ENCODE assay signal across 22 mouse cellular contexts in genomic region chr13:49175509-49175908, GRCm38 (mm10). TPM values are rescaled to one million over a fixed set of nuclear protein-coding genes. Genes with fewer than 3 reads are reported as not detected.
DNase-seq lines count a peak whose midpoint lies in the region; ATAC-seq and TF ChIP-seq lines count a peak whose summit lies in the region.
"Had no signal": no experiment of that assay in that cellular context is flagged by ENCODE, and none has a peak within 500 bp of the region (broad histone marks: within the 10 kb centered on the region; RNA-seq: fewer than 3 reads in every experiment).

No protein-coding gene starts in this region.

- H3K4me1 ChIP-seq in limb, embryonic 13.5 days = peaks cover 13% of the 10 kb centered on the region
- H3K4me1 ChIP-seq in limb, embryonic 10.5 days = peaks cover 20% of the 10 kb centered on the region
- peaks cover 3 to 16% of the 10 kb centered on the region in 2 experiments; a peak in 3 of 4 replicates for H3K4me1 ChIP-seq in CH12.LX (ENCODE audit: control insufficient read depth in 1 of 2, insufficient read depth in 2 of 2)
- H3K4me1 ChIP-seq in thymus, adult 2 months (replicated peaks; ENCODE audit: control insufficient read depth, insufficient read depth, low read length) = no peaks in the 10 kb centered on the region

- no peaks in the 10 kb centered on the region for H3K9me3 ChIP-seq in limb, embryonic 13.5 days
- no peaks in the 10 kb centered on the region for H3K9me3 ChIP-seq in limb, embryonic 10.5 days (replicated peaks)
- H3K9me3 ChIP-seq in CH12.LX (replicated peaks; ENCODE audit: low read length) = no peaks in the 10 kb centered on the region
- H3K9me3 ChIP-seq: forebrain, embryonic 13.5 days; forebrain, embryonic 15.5 days; G1E had no signal

- no peak overlapping the region for H3K4me3 ChIP-seq in limb, embryonic 13.5 days
- H3K4me3 ChIP-seq in limb, embryonic 10.5 days = no peak overlapping the region
- H3K4me3 ChIP-seq in CH12.LX (replicated peaks in 1 of 3; ENCODE audit: low read depth in 2 of 3, low read length in 2 of 3, poor library complexity in 1 of 3) = no peak overlapping the region
- H3K4me3 ChIP-seq in myocyte = no peak overlapping the region
- no peak overlapping the region for H3K4me3 ChIP-seq in thymus, adult 2 months (ENCODE audit: control insufficient read depth, insufficient read depth, low read length)
- H3K4me3 ChIP-seq: forebrain, embryonic 13.5 days; forebrain, embryonic 15.5 days had no signal

- no peaks in the 10 kb centered on the region for H3K79me2 ChIP-seq in CH12.LX (replicated peaks; ENCODE audit: control insufficient read depth, extremely low read depth, insufficient read depth, poor library complexity, severe bottlenecking)
- no peaks in the 10 kb centered on the region for H3K79me2 ChIP-seq in myocyte (ENCODE audit: control insufficient read depth, insufficient read depth)

- H3K4me2 ChIP-seq in limb, embryonic 13.5 days (replicated peaks) = no peak overlapping the region
- H3K4me2 ChIP-seq in CH12.LX (ENCODE audit: insufficient read depth, low read depth, poor library complexity, severe bottlenecking) (no peak overlapping the region), myocyte (ENCODE audit: low read depth) (no peak overlapping the region)
- H3K4me2 ChIP-seq: forebrain, embryonic 13.5 days; forebrain, embryonic 15.5 days had no signal

- TF ChIP-seq RAD21 in CH12.LX (IDR thresholded peaks at IDR 0.05; ENCODE audit: low read depth, low read length) = no peak

- H3K27ac ChIP-seq in limb, embryonic 13.5 days = no peak overlapping the region
- no peak overlapping the region for H3K27ac ChIP-seq in limb, embryonic 10.5 days
- no peak overlapping the region for H3K27ac ChIP-seq in CH12.LX (ENCODE audit: insufficient read depth, low read depth)
- no peak overlapping the region for H3K27ac ChIP-seq in thymus, adult 2 months (ENCODE audit: control insufficient read depth, insufficient read depth, low read length)
- H3K27ac ChIP-seq: forebrain, embryonic 13.5 days; forebrain, embryonic 15.5 days had no signal

- ATAC-seq in limb, embryonic 13.5 days (ENCODE audit: low FRiP score, low read depth) = no peak
- ATAC-seq: activated CD4-positive, CD25-positive, alpha-beta regulatory T cell, adult 4 months; forebrain, embryonic 13.5 days; forebrain, embryonic 15.5 days; forebrain, postnatal 0 days; Patski had no signal

- no peak overlapping the region for H3ac ChIP-seq in myocyte (ENCODE audit: control insufficient read depth, insufficient read length)

- H3K9ac ChIP-seq in limb, embryonic 13.5 days = peak overlapping the region; percentile 15; the same call in 1 of the 2 replicates
- H3K9ac ChIP-seq in CH12.LX (ENCODE audit: insufficient read depth, low read depth) = no peak overlapping the region
- H3K9ac ChIP-seq: forebrain, embryonic 13.5 days; forebrain, embryonic 15.5 days; forebrain, postnatal 0 days had no signal

- no peaks in the 10 kb centered on the region for H3K36me3 ChIP-seq in limb, embryonic 13.5 days
- no peaks in the 10 kb centered on the region for H3K36me3 ChIP-seq in limb, embryonic 10.5 days
- H3K36me3 ChIP-seq in CH12.LX (replicated peaks in 1 of 2; ENCODE audit: control insufficient read depth in 1 of 2, insufficient read depth in 1 of 2, low read length in 1 of 2) (no peaks in the 10 kb centered on the region), myocyte (ENCODE audit: control insufficient read depth, insufficient read depth) (no peaks in the 10 kb centered on the region)
- H3K36me3 ChIP-seq in thymus, adult 2 months (ENCODE audit: control insufficient read depth, insufficient read depth, low read length) = no peaks in the 10 kb centered on the region
- H3K36me3 ChIP-seq: forebrain, embryonic 15.5 days; G1E had no signal

- TF ChIP-seq CTCF in CH12.LX (conservative IDR thresholded peaks at IDR 0.05 in 1 of 2, IDR thresholded peaks at IDR 0.05 in 1 of 2; ENCODE audit: low read depth in 2 of 2, low read length in 2 of 2) = no peak
- TF ChIP-seq CTCF in thymus, adult 2 months (IDR thresholded peaks at IDR 0.05; ENCODE audit: borderline replicate concordance, control insufficient read depth, extremely low read depth, insufficient read depth, low read length, poor library complexity) = no peak

- DNase-seq in heart, adult 11 months = peak; percentile 90
- DNase-seq in heart, postnatal 4 days = no peak
- no peak for DNase-seq in limb, embryonic 10.5 days (ENCODE audit: low spot score)
- no peak for DNase-seq in CH12.LX (ENCODE audit: extremely low read depth)
- DNase-seq in thymus, adult 2 months = no peak
- DNase-seq: adrenal gland, adult 8-10 months; adrenal gland, postnatal 14 days; adrenal gland, postnatal 36 days; cerebellum, adult 11-12 months; cerebellum, adult 2 months; cerebellum, adult 9-10 months; cerebellum, postnatal 10 days; cerebellum, postnatal 25 days; forebrain, postnatal 0 days had no signal

- dilution Hi-C loops in CH12.LX (cut with MboI; ENCODE audit: extremely low pct_ligation_motif_present, extremely low pct_unique_long_range_greater_than_20kb, low sequenced_read_pairs) = no loop called here

- TF ChIP-seq POLR2A in CH12.LX (IDR thresholded peaks at IDR 0.05; ENCODE audit: low read depth, low read length) = no peak
- TF ChIP-seq POLR2A in myocyte (IDR thresholded peaks at IDR 0.05; ENCODE audit: insufficient read length, low read depth) = no peak
- TF ChIP-seq POLR2A in thymus, adult 2 months (IDR thresholded peaks at IDR 0.05; ENCODE audit: control insufficient read depth, extremely low read depth, insufficient read depth, low read length, poor library complexity) = no peak

- no peak for TF ChIP-seq EP300 in CH12.LX (IDR thresholded peaks at IDR 0.05; ENCODE audit: low read length)

- no peaks in the 10 kb centered on the region for H3K27me3 ChIP-seq in limb, embryonic 13.5 days
- 0 out of 2 replicates have a peak, but pooled peaks cover 7% of the 10 kb centered on the region for H3K27me3 ChIP-seq in limb, embryonic 10.5 days (ENCODE audit: low read depth, poor library complexity, severe bottlenecking)
- no peaks in the 10 kb centered on the region for H3K27me3 ChIP-seq in CH12.LX (replicated peaks)
- no peaks in the 10 kb centered on the region for H3K27me3 ChIP-seq in myocyte (ENCODE audit: control insufficient read depth, insufficient read depth, insufficient read length)
- no peaks in the 10 kb centered on the region for H3K27me3 ChIP-seq in thymus, adult 2 months (ENCODE audit: control insufficient read depth, insufficient read depth, low read length)
- H3K27me3 ChIP-seq: forebrain, embryonic 13.5 days; forebrain, embryonic 15.5 days; Patski had no signal

- in situ Hi-C loops in CH12.LX (cut with MboI; ENCODE audit: low pct_ligation_motif_present, low pct_unique_long_range_greater_than_20kb, low sequenced_read_pairs) = loop anchor here (10.0 to 25.0 kb wide), 3 partner anchors 121 to 513 kb away; partner anchors contain the start of genes Barx1 and Phf2

- WGBS in limb, embryonic 13.5 days = 73% methylated on average over 10 of the region's 10 CpGs
- WGBS in limb, embryonic 10.5 days = 89% methylated on average over 10 of the region's 10 CpGs
- 94% methylated on average over 10 of the region's 10 CpGs for WGBS in thymus, adult 2 months

TF ChIP-seq in CH12.LX, 34 proteins besides CTCF, POLR2A, EP300 and RAD21:
- TF ChIP-seq ELF1 (IDR thresholded peaks at IDR 0.05; ENCODE audit: low read depth, low read length) (peak; percentile 54), JUND (conservative IDR thresholded peaks at IDR 0.05; ENCODE audit: low read depth, low read length) (no peak)

TF ChIP-seq in myocyte, 11 proteins besides CTCF, POLR2A, EP300 and RAD21:
- no peak for TF ChIP-seq POLR2AphosphoS2 (IDR thresholded peaks at IDR 0.05; ENCODE audit: insufficient read length, low read depth)
- TF ChIP-seq MAX (IDR thresholded peaks at IDR 0.05; ENCODE audit: low read depth) = no peak
- TF ChIP-seq TCF12 (IDR thresholded peaks at IDR 0.05; ENCODE audit: insufficient read depth, poor library complexity, severe bottlenecking) = no peak
- TF ChIP-seq MYOG (IDR thresholded peaks at IDR 0.05; ENCODE audit: control insufficient read depth in 1 of 3, insufficient read depth in 1 of 3, insufficient read length in 2 of 3, low read depth in 2 of 3) = peak in 2 of 3 experiments; percentile 50 to 78
- no peak for TF ChIP-seq CEBPB (IDR thresholded peaks at IDR 0.05; ENCODE audit: insufficient read depth, poor library complexity, severe bottlenecking)
- TF ChIP-seq MYOD1 (IDR thresholded peaks at IDR 0.05; ENCODE audit: control insufficient read depth in 1 of 3, insufficient read length in 2 of 3, low read depth in 2 of 3) = peak in 2 of 3 experiments; percentile 64 to 83
- TF ChIP-seq REST (IDR thresholded peaks at IDR 0.05; ENCODE audit: insufficient read depth, insufficient read length) = no peak
- TF ChIP-seq TCF3 (IDR thresholded peaks at IDR 0.05; ENCODE audit: insufficient read length, low read depth) = no peak
- TF ChIP-seq E2F4 (IDR thresholded peaks at IDR 0.05; ENCODE audit: insufficient read depth) = no peak

RNA-seq across cellular contexts. Expression of gene Ninj1, which starts 11.8 kb away (rescaled TPM):
- total RNA-seq in heart, postnatal 4 days (2021) = 10 to 100 TPM; 51.3 to 53.5 TPM
- polyA plus RNA-seq in limb, embryonic 13.5 days (2015; fragmentation: Nextera tagmentation; extraction: Ambion mirVana) = 47.1 and 50.5 TPM in 2 replicates
- 22.2 and 23.3 TPM in 2 replicates for polyA plus RNA-seq in limb, embryonic 10.5 days (2016; fragmentation: Nextera tagmentation; extraction: Ambion mirVana)
- 12.7 and 14.2 TPM in 2 replicates for total RNA-seq in CH12.LX (2012; rRNA removed)
- total RNA-seq in CH12.LX (2014; rRNA removed) = 18.8 and 21.2 TPM in 2 replicates
- 24.9 and 25.2 TPM in 2 replicates for polyA plus RNA-seq in CH12.LX (2012; ENCODE audit: insufficient read length, low read depth)
- polyA plus RNA-seq in myocyte (2012; fragmentation: generic; extraction: Trizol) = 124 TPM
- polyA plus RNA-seq in thymus, adult 2 months (2012; rRNA removed) = 98.1 and 113 TPM in 2 replicates

RNA-seq across cellular contexts. Expression of gene Wnk2, which starts 27.7 kb away (rescaled TPM):
- total RNA-seq in heart, postnatal 4 days (2021) = 10 to 100 TPM; 22.3 to 25.0 TPM
- polyA plus RNA-seq in limb, embryonic 13.5 days (2015; fragmentation: Nextera tagmentation; extraction: Ambion mirVana) = 2.0 and 2.1 TPM in 2 replicates
- polyA plus RNA-seq in limb, embryonic 10.5 days (2016; fragmentation: Nextera tagmentation; extraction: Ambion mirVana) = 1.1 and 1.3 TPM in 2 replicates
- total RNA-seq in CH12.LX (2012; rRNA removed) (0.04 TPM in 1 of 2 replicates, not detected in the other), CH12.LX (2014; rRNA removed) (not detected in 2 replicates)
- polyA plus RNA-seq in CH12.LX (2012; ENCODE audit: insufficient read length, low read depth) (not detected in 2 replicates), myocyte (2012; fragmentation: generic; extraction: Trizol) (not detected)
- polyA plus RNA-seq in thymus, adult 2 months (2012; rRNA removed) = 2.3 and 3.9 TPM in 2 replicates
- polyA plus RNA-seq: activated CD4-positive, CD25-positive, alpha-beta regulatory T cell, adult 4 months; C2C12; G1E had no signal

RNA-seq across cellular contexts. Expression of gene Card19, which starts 40.3 kb away (rescaled TPM):
- 100 to 1,000 TPM; 103 to 108 TPM for total RNA-seq in heart, postnatal 4 days (2021)
- polyA plus RNA-seq in limb, embryonic 13.5 days (2015; fragmentation: Nextera tagmentation; extraction: Ambion mirVana) = 58.0 and 64.7 TPM in 2 replicates
- polyA plus RNA-seq in limb, embryonic 10.5 days (2016; fragmentation: Nextera tagmentation; extraction: Ambion mirVana) = 23.6 and 29.2 TPM in 2 replicates
- total RNA-seq in CH12.LX (2012; rRNA removed) (4.9 and 5.2 TPM in 2 replicates), CH12.LX (2014; rRNA removed) (3.8 and 3.9 TPM in 2 replicates)
- polyA plus RNA-seq in CH12.LX (2012; ENCODE audit: insufficient read length, low read depth) (5.7 and 9.3 TPM in 2 replicates), myocyte (2012; fragmentation: generic; extraction: Trizol) (180 TPM)
- polyA plus RNA-seq in thymus, adult 2 months (2012; rRNA removed) = 79.1 and 86.2 TPM in 2 replicates
